Mouse (Mus musculus) heart, adult 8-10 months (tissue): ENCODE data around the gene Lgals12. TPM values are rescaled to one million over a fixed set of nuclear protein-coding genes. Genes with fewer than 3 reads are reported as not detected.

Experiments
- total RNA-seq, 4 experiments: library from RNA; stranded (reverse); gene quantifications; 2 replicates each; pipeline ENCODE4 v1.2.4; 2022

Lgals12 gene
- total RNA-seq, 4 experiments from 2014 or later = 0.16 to 0.37 (median 0.32) TPM

Other genes with a start within 250 kb of the Lgals12 start
- gene Spindoc, start 224.2 kb downstream of the Lgals12 start, total RNA-seq = 10 to 100 TPM; 13.3 to 15.1 (median 13.8) TPM
- 10 to 100 TPM; 11.5 to 12.0 (median 11.8) TPM for gene 2700081O15Rik, start 189.6 kb downstream of the Lgals12 start, total RNA-seq
- 10 to 100 TPM; 68.0 to 76.0 (median 73.0) TPM for gene Rtn3, start 123.9 kb downstream of the Lgals12 start, total RNA-seq
- 10 to 100 TPM; 10.2 to 13.2 (median 12.8) TPM for gene Atl3, start 113.2 kb downstream of the Lgals12 start, total RNA-seq
- gene Pla2g16, start 49.7 kb downstream of the Lgals12 start, total RNA-seq = 100 to 1,000 TPM; 121 to 150 (median 137) TPM
- not detected for gene Hrasls5, start 5.3 kb upstream of the Lgals12 start, total RNA-seq
- not detected for gene Slc22a19, start 104.1 kb upstream of the Lgals12 start, total RNA-seq
- gene Slc22a26, start 195.5 kb upstream of the Lgals12 start, total RNA-seq = not detected